Mouse (Mus musculus) testis, adult 2 months (tissue): ENCODE results near the gene Slc27a1.

Source experiments
- CTCF ChIP-seq: fragments of 200-500 bp; IDR thresholded peaks from 2 replicates; pipeline ENCODE4 v1.5.1; 2012; ENCODE audit warnings: low read depth, mild to moderate bottlenecking, inconsistent platforms, low read length, moderate library complexity; ENCODE audit not compliant: control insufficient read depth, insufficient read depth, insufficient replicate concordance
- POLR2A ChIP-seq: fragments of 200-500 bp; IDR thresholded peaks from 2 replicates; pipeline ENCODE4 v1.6.1; 2012; ENCODE audit warnings: low read depth, mild to moderate bottlenecking, inconsistent platforms, low read length, moderate library complexity; ENCODE audit not compliant: control insufficient read depth

- TF ChIP-seq CTCF (no peak), POLR2A (no peak)
Observed at GRCm38 (mm10) chr8:71558958-71559690, 9.6 kb upstream of the Slc27a1 start.
